Mouse (Mus musculus) cerebellum, adult 2 months (tissue): ENCODE data around the gene Plek2.

Experiments used
- CTCF ChIP-seq: fragments of 200-500 bp; IDR thresholded peaks from 2 replicates; pipeline ENCODE4 v1.5.1; 2011; ENCODE audit warnings: low read depth, mild to moderate bottlenecking, control low read depth, low read length, moderate library complexity, borderline replicate concordance; ENCODE audit not compliant: insufficient read depth
- POLR2A ChIP-seq: fragments of 200-500 bp; IDR thresholded peaks from 2 replicates; pipeline ENCODE4 v1.6.1; 2011; ENCODE audit warnings: low read length, control low read depth, borderline replicate concordance; ENCODE audit not compliant: insufficient read depth

GRCm38 (mm10) chr12:78916278-78916677, 9.5 kb upstream of the Plek2 start:
- TF ChIP-seq CTCF, result no peak
- TF ChIP-seq POLR2A, result no peak
